Mouse (Mus musculus): ENCODE measurements at regions not wholly inside any gene's neighbourhood (a gene's known extent, or its start where the extent isn't known, plus 50 kb on each side); places are given as distances from the start of the nearest gene placed in this dataset.
"Not testable (repeated sequence)": the region's sequence is repeated elsewhere in the genome, so short reads cannot be mapped to it uniquely, and the experiment has no call there.

DNA sequence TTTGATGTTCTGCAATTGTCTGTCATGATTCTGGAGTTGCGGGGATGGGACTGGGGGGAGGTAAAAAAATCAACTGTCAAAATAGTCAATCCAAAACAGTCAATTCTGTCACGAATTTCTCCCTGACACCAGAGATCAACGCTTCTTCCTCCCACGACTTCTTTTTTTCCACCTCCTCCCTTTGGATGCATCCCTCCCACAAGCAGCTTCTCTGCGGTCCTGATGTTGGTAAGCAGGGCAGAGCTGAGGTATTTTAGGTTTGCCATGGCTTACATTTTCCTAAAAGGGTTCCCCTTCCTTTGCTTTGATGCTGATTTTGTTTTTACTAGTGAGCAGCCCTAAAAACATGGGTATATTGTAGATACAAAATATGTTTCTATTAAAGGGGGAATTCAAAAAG is 209.7 kb downstream of the Cd47 start:
- no peak for DNase-seq

GRCm38 (mm10) chr16:50010532-50010971 is 210.2 kb downstream of the Cd47 start:
- peak; percentile 14 for DNase-seq

- DNase-seq: no peak
Measured at GRCm38 (mm10) chr16:50023885-50024284, 223.6 kb downstream of the Cd47 start.

DNA sequence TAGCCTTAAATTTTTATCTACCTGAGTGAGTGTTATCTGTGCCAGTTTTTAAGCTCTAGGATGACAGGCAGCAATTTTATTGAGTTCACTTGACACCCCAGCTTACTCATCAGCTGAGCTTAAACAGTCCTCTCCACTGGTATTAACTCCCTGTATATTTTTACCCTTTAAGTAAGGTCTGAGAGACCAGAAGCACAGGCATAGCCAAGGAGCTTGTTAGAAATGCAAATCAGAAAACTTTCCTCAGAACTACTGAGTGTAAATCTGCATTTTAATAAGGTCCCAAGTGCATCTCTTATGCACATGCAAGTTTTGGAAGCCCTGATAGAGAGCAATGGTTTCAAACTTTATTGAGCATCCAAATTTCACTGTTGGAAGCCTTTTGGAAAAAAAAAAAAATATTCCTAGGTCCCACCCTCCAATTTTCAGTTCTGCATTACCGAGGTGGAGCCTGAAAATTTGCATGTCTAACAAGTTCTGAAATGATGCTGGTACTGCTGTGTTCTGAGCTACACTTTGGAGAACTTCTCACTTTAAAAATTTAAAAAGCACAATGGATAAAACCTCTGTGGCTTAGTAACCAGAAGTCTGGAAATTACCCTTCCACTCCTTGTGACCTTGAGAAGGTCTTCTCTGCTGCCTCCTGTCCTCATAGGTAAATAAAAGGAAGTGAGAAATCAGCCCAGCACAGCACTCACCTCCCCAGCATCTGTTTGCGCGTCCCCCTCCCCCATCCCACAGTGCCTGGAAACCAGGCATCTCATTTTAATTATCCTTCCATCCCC is 226.0 kb downstream of the Cd47 start:
- DNase-seq: no peak

- DNase-seq: no peak
Measured at GRCm38 (mm10) chr16:50027189-50027588, 226.9 kb downstream of the Cd47 start.

- no peak for DNase-seq
Measured at GRCm38 (mm10) chr16:50029711-50030110, 229.4 kb downstream of the Cd47 start.

DNA sequence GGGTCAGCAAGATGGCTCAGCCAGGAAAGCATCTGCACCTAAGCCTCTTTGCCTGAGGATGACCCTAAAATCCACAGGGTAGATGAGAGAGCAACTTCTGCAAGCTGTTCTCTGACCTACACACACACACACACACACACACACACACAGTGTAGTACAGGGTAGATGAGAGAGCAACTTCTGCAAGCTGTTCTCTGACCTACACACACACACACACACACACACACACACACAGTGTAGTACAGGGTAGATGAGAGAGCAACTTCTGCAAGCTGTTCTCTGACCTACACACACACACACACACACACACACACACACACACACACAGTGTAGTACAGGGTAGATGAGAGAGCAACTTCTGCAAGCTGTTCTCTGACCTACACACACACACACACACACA is 230.0 kb downstream of the Cd47 start:
- DNase-seq: not testable (repeated sequence)

DNA sequence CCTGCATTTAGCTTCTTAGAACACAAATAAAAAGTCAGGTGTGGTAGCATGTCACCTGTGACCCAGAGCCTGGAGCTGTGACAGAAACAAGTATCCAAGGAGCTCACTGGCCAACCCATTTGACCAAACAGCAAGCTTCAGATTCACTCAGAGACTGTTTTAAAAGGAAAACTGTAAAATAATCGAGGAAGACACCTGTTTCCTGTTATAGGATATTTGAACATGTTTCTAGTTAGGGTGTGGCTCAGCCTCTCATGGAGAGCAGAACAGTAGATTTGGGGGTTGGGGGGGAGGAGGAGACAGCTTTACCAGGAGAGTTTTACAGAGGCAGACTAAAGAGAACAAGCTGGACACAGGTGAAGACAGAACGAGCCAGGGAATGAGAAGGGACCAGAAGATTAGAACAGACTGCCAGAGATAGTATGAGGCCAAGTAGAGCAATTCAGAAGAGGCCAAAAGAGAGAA is 230.6 kb downstream of the Cd47 start:
- DNase-seq: no peak

DNA sequence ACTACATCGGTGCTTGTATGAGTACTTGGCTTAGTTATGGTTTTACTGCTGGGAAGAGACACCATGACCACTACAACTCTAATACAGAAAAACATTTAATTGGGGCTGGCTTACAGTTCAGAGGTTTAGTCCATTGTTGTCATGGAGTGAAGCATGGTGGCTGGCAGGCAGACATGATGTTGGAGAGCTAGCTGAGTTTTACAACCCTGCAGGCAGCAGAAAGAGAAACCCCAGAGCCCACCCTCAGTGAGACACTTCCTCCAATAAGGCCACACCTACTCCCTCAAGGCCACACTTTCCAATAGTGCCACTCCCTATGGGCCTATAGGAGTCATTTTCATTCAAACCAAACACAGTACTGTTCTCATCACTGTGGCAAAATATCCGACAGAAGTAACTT is 232.5 kb downstream of the Cd47 start:
- DNase-seq: no peak

GRCm38 (mm10) chr16:50036296-50036734 is 236.0 kb downstream of the Cd47 start:
- DNase-seq: no peak

DNA sequence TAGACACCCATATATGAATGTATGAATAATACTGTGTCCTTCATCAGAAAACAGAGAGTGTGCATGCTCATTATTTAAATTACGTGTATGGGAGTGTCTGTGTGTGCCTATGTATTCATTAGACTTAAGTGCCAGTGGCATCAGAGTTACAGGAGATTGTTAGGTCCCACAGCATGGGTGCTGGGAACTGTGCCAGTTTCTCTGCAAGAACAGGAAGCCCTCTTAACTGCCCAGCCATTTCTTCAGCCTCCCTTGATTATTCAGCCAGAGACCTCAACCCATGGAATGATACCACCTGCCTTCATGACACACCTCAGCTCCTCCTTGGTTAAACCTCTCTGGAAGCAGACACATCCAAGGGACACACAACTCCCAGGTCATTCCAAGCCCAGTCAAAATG is 243.8 kb downstream of the Cd47 start:
- DNase-seq: no peak

DNA sequence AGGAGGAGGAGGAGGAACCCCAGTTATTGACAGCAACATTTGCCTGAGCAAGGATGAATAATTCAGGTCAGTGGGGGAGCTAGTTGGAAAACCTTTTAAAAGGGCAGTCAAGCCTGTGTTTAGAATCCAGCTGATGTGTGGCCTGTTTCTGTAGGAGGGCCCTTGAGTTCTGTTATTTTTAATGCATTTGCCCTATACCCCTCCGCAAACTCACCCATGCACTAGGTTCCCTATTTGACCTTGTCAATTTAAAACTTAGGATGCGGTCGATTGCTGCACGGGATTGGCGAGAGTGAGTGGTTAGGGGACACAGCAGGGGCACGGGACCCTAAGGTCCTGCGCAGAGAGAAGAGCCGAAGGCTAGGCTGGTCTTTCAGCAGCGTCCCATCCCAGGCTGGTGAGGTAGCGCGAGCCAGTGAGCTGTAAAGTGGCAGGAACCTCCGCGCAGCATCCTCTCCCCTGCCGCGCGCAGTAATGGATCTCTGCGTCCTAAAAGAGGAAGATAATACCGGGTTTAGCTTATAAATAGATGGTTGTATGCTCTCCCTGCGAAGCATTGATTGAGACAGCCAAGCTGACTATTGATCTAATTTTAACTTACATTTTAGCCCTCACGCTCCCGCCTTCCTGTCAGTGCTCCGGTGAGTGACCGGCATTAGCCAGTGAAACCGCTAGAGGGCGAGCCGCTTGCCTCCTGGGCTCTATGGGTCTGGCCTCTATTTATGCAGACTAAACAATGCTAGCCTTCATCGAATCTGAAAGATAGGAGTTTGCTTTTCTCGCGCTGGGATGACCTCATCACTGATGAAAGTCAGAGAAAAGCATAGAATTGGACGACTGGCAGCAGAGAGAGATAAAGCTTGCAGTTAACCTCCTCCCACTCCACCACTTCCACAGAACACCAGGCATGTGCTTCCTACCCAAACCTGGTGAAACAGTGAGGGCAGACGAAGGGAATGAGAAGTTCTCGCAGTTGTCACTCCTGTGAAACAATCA is 245.5 kb downstream of the Cd47 start:
- DNase-seq: peak; percentile 49

- no peak for DNase-seq
Measured at GRCm38 (mm10) chr16:50063540-50063939, 263.2 kb downstream of the Cd47 start.

- no peak for DNase-seq
Measured at GRCm38 (mm10) chr16:50065336-50066082, 265.2 kb downstream of the Cd47 start.

DNA sequence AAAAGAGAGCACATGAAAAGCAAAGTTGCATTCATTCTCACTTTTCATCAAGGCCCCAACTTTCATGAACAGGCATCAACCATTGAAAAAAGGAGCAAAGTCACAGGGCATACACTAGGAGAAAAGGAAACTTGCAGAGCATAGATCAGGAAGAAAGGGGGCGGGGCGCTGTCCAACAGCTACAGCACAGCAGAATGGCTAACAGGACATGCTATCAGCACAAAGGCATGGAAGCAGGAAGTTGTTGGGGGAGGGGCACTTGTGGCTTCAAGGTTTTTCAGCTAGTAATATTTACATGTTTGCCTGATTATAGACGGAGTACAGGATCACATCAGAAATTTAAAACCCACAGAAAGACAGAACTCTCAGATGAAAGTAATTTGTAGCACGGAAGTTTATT is 268.7 kb downstream of the Cd47 start:
- no peak for DNase-seq

- no peak for DNase-seq
Measured at GRCm38 (mm10) chr16:50070728-50071127, 270.4 kb downstream of the Cd47 start.

DNA sequence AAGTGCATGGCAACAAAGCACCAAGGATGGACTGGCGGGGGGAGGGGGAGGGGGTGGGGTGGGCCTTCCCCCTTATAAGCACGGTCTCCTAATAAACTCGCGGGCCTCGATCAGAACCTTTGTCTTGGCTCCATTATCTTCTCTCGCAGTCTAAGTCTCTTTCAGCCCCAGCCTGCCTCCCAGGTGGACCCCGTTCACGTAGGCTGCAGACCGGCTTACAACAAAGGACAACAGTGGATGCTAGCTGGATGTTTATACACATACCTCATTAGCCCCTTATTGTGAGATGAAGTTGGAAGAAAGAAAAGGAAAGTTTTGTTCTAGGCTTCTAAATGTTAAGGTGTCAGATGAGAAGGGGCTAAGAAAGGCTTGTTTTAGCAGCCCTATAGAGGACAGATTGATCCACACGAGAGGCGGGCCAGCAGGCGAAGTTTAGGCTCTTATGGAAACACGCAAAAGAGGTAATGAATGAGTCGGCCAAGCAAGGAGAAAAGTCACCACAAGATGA is 272.6 kb downstream of the Cd47 start:
- DNase-seq: no peak

GRCm38 (mm10) chr16:50073979-50074378 is 273.6 kb downstream of the Cd47 start:
- DNase-seq: no peak

GRCm38 (mm10) chr16:50075641-50076040 is 275.3 kb downstream of the Cd47 start:
- no peak for DNase-seq

- DNase-seq: no peak
Measured at GRCm38 (mm10) chr16:50081511-50081910, 281.2 kb downstream of the Cd47 start.

DNA sequence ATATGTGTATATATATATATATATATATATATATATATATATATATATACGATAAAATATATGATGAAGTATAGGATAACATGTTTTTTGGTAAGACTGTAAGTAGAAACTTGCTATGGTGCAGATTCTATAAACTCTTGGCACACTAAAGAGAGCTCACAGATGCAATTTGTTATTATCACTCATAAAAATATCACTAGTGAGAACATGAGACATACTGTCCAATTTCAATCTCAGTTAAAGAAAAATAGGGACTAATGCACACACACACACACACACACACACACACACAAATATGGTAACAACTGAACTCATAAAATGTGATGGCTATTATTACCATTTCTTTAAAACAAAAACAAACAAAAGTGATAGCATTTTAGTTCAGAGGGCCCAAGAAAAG is 292.0 kb downstream of the Cd47 start:
- DNase-seq: no peak

DNA sequence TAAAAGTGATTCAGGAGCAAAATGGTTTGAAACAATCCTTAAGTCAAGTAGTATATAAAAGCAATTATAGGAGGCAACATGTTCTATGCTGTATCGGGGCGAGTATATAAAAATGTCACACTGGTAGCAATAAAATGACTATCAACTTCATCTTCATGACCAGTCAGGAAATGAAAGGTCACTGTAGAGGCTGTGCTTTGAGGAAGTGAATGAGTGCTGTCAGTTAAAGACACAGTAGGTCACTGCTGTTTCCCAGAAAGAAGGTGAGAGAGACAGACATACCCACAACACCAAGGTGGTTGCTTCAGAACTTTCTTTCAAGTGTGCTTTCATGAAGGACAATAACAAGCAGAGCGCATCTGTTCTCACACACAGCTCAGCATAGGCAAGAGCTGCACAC is 292.4 kb downstream of the Cd47 start:
- no peak for DNase-seq

Data from gastrocnemius, postnatal 10 days (tissue).